Mouse (Mus musculus) embryonic stem cell, embryonic (primary cell): Measurements from ENCODE around the gene Sh3tc1.

Experiments
- CTCF ChIA-PET, 4 experiments: fragments of 300-600 bp in 2 of 4; fragments of 350-600 bp in 2 of 4; sonication (Branson Sonifier 250); formaldehyde crosslinking; loops; one replicate each; lab custom pipeline; 2022; ENCODE audit warnings: inconsistent platforms in 2 of 4; lab: Charles Lee
- POLR2A ChIA-PET, 4 experiments: fragments of 300-600 bp in 2 of 4; fragments of 350-600 bp in 2 of 4; sonication (Branson Sonifier 250); formaldehyde crosslinking; loops; one replicate each; lab custom pipeline; 2022; ENCODE audit warnings: antibody characterized with exemption in 4 of 4, inconsistent platforms in 1 of 4; lab: Charles Lee

The Sh3tc1 gene

DNA sequence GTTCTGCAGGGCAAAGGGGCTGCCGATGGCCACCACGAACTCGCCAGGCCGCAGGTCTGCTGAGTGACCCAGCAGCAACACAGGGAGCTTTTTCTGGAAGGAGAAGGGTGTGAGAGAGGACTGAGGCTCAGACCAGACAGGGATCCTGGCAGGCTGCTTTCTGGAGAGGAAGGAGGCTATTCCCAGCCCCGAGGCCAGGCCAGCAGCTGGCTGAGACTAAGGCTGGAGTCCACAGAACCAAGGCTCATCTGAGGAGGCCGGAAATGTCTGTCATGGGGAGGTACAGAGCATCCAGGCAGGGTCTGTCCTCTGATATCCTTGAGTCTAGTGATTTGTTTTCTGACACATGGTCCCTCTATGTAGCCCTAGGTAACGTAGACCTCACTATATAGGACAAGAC lies 73.6 kb downstream of the Sh3tc1 start:
- ChIA-PET CTCF (interaction anchor here in 2 of 4 experiments (0.7 to 1.4 kb wide), 4 partner anchors 10 to 730 kb away, joined by 4 to 5 read pairs (median 4); no protein-coding TSS in a partner anchor), POLR2A (interaction anchor here in 1 of 4 experiments (0.5 to 0.8 kb wide), 2 partner anchors 11 to 46 kb away, joined by 3 read pairs; no protein-coding TSS in a partner anchor)

DNA sequence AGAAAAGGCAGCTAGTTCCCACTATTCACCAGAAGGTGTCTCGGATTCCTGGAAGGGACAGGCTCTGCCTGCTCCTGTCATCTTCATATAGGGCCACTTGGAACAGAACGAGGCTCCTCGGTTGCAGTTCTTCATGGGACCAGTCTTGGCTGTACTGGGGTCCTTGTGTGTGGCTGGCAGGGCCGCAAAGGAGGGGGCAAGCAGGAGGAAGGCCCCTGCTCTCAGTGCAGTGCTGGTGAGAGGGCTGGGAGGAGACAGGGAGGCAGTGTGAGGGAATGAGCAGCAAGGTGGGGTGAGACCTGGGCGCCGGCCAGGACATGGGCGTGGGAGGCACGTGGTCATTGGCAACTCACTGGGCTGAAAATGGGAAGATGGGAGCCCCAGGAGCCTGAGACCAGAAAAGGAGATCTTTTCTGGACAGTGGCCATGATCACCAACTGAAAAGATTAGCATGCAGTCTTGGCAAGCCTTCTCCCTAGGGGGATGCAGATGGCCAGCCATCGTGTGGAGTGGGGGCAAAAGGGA lies 77.7 kb downstream of the Sh3tc1 start:
- ChIA-PET CTCF (interaction anchor here in 1 of 4 experiments (1.2 kb wide), 1 partner anchor 52 kb away, joined by 3 read pairs; no protein-coding TSS in a partner anchor), POLR2A (no interaction called here)

DNA sequence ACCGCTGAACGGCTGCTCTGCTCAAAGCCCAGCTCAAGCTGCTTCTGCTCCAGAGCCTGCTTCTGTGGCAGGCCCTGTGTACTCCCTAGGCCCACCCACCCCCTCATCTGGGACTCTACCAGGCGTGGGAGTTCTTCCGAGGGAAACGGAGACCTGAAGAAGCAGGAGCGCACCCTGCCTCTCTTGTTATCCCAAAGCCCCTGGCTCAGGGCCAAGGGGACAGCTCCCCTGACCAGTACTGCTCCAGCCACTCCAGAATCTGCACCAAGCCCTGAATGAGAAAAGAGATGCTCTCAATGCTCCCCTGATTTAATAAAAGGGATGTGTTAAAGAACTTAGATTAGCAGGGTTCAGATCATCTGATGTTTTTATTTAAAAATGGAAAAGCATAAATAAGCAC lies 78.6 kb downstream of the Sh3tc1 start:
- ChIA-PET CTCF (interaction anchor here in 3 of 4 experiments (0.6 to 2.4 kb wide), 5 partner anchors 9 to 255 kb away, joined by 3 to 7 read pairs (median 3); no protein-coding TSS in a partner anchor), POLR2A (no interaction called here)

DNA sequence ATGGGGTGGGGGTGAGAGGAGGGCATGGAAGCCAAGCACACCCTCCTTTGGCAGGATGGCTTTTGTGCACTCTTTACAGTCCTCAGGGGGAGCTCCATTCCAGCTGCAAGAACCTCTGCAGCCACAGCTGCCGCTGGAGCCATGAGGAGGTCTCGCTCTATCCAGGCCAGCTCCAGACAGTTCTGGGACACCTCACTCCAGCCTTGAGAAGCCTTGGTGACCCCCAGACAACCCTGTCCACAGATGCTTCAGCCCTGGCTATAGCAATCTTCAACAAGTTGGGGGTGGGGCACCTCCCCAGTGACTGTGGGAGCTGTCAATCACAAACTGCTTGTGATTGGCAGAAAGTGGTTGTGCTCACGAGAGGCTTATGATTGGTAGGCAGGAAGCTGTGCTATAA lies 80.3 kb downstream of the Sh3tc1 start:
- ChIA-PET CTCF (interaction anchor here in 1 of 4 experiments (1.4 to 2.4 kb wide), 2 partner anchors 7 to 32 kb away, joined by 4 to 7 read pairs; no protein-coding TSS in a partner anchor), POLR2A (interaction anchor here in 2 of 4 experiments (0.5 to 0.6 kb wide), 3 partner anchors 30 to 1357 kb away, joined by 3 to 6 read pairs (median 4); no protein-coding TSS in a partner anchor)

DNA sequence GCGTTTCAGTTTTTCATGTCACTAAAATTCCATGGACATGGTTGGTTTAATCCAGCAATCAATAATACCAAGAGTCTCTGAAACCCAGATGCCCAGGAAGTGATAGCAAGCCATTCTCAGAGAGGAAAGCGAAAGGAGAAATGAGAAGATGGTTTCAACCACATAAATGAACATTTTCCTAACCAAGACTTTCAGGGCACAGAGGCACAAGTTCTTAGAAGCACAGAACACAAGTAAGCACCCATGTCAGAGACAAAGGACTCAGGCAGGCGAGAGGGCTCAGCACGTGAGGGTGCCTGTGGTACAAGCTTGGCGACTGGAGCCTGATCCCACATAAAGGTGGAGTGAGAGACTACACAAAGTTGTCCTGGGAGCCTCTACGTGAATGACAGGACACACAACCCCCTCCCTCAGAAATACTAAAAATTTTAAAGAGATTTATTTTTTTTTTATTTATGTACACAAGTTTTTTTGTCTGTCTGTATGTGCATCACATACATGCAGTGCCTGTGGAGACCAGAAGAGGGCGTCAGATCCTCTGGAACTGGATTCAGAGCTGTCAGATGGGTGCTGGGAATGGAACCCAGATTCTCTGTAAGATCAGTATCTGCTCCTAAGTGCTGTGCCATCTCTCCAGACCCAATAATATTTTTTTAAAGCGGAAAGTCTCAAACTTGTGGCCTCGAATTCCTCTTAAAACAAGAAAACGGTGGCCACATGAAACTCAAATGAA lies 83.9 kb downstream of the Sh3tc1 start:
- ChIA-PET POLR2A (interaction anchor here in 3 of 4 experiments (0.6 to 2.3 kb wide), 3 partner anchors 14 to 128 kb away, joined by 3 to 6 read pairs (median 3); partner anchors contain the start of gene Ablim2 (in 1 of the 3)), CTCF (interaction anchor here (0.6 to 2.1 kb wide), 20 partner anchors 8 to 203 kb away, joined by 3 to 13 read pairs (median 4); no protein-coding TSS in a partner anchor)

DNA sequence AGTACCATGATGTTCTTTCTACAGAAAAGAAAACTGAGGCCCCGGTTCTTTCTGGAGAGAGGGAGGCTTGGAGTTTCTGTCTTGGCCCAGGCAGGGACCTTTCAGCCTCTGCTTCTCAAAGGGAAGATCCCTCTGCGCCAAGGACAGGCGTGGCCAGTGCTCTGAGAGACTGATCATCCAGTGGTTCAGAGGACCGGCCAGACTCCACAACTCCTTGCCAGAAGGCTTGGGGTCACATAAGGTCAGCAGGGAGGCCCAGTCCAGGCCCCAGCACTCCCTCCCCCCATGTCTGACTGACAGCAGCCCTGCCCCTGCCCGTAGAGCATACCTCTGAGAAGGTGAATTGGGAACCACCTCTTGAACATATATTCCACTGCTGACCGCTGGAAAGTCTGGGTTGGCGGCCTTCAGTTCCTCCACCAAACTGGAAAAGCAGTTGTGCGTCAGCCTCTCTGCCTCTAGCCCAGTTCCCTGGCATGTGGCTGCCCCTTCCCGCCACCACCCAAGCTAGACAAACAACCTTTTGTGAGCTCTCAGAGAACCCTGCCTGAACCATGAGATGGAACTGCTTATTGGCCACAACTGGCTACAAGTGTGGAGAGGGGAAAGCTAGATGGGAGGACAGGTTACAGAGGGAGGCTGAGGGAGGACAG lies 85.9 kb downstream of the Sh3tc1 start:
- ChIA-PET CTCF (interaction anchor here in 1 of 4 experiments (1.1 kb wide), 1 partner anchor 27 kb away, joined by 3 read pairs; no protein-coding TSS in a partner anchor), POLR2A (interaction anchor here in 1 of 4 experiments (0.5 to 0.7 kb wide), 2 partner anchors 24 to 39 kb away, joined by 4 read pairs; no protein-coding TSS in a partner anchor)

DNA sequence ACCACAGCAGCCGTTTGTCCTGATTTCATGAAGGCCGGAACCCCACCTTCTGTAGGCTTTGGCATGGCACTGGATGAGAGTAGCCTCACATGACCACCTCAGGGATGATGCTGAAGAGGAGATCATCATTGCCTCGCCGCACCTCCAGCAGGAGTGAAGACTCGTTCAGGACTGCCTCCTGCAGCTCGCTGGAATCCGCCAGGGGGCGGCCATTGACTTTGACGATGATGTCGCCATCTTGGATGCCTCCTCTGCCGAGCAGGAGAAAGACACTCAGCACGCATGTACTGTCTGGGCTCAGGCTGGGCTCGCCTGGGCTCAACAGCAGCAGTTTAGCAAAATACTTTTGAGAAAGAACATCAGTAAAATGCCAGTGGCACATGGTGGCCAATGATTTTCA lies 86.9 kb downstream of the Sh3tc1 start:
- ChIA-PET CTCF (interaction anchor here (0.8 to 2.1 kb wide), 17 partner anchors 7 to 291 kb away, joined by 3 to 11 read pairs (median 3); no protein-coding TSS in a partner anchor), POLR2A (interaction anchor here in 2 of 4 experiments (0.6 to 1.3 kb wide), 6 partner anchors 15 to 703 kb away, joined by 3 read pairs; partner anchors contain the start of gene Rgs12 (in 1 of the 2))

DNA sequence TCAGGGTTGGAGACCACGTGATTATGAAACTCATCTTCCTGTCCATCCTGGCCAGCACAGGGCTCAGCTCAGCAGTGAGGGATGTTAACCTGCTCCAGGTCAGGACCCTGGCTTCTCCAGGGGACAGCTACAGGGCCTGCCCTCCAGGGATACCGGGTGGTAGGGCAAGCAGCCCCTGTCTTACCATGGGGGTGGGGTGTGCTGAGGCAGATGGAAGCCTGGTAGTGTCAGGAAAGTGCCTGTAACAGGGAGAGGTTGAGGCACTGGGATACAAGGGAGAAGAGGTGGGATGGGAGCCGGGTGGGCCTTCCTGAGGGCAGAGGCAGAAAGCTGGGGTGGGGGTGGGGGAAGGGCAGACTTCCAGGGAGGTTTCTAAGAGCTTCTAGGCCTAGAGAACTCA lies 87.5 kb downstream of the Sh3tc1 start:
- ChIA-PET CTCF (interaction anchor here (0.5 to 2.1 kb wide), 20 partner anchors 8 to 291 kb away, joined by 3 to 11 read pairs (median 3); no protein-coding TSS in a partner anchor), POLR2A (interaction anchor here in 3 of 4 experiments (0.6 to 1.3 kb wide), 9 partner anchors 16 to 703 kb away, joined by 3 read pairs; partner anchors contain the start of genes Ablim2 (in 1 of the 3) and Rgs12 (in 1 of the 3))

DNA sequence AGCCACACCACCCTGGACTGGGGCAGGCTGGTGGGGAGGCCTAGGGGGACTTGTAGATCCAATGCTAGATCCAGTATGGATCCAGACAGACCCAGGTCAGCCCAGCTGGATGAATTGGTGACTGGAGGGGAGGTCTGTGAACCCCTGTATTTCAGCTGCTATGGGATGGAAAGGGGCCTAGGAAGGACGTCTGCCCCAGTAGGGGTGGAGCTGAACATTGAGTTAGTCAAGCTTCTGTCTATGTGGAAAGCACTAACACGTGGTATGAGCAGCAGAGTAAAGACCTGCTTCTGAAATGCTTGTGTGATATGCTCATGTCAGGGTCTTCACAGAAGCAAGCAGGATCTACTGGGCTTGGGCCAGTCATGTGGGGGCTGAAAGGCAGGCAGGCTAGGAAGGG lies 91.6 kb downstream of the Sh3tc1 start:
- ChIA-PET POLR2A (no interaction called here), CTCF (interaction anchor here in 2 of 4 experiments (1.0 to 1.9 kb wide), 3 partner anchors 8 to 21 kb away, joined by 3 to 6 read pairs (median 3); no protein-coding TSS in a partner anchor)

DNA sequence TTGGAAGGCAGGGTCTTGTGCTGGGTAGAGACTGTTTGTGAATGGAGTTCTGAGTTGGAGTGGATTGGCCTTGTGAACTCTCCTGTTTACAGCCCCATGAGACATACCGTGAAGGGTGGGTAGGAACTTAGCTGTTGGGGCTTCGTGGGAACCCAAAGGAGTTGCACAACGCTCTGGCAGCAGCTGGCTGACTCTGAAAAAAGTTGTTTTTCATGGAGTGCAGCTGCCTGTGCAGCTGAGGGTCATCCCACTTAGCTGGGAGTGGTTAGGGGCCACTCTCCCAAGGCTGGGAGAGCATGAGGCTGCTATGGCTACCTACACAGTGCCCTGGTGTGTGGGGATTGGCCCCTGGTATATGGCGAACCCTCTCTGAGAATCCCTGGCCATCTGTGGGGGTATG lies 92.2 kb downstream of the Sh3tc1 start:
- ChIA-PET POLR2A (no interaction called here), CTCF (interaction anchor here in 3 of 4 experiments (0.6 to 1.9 kb wide), 8 partner anchors 8 to 55 kb away, joined by 3 to 6 read pairs (median 3); no protein-coding TSS in a partner anchor)
